Mouse (Mus musculus): ENCODE data around the gene Ly86. TPM values are rescaled to one million over a fixed set of nuclear protein-coding genes. Genes with fewer than 3 reads are reported as not detected.

Ly86 gene
- total and polyA plus RNA-seq, 3 experiments: not detected

GRCm38 (mm10) chr13:37438788-37439187, 93.8 kb downstream of the Ly86 start:
- no peak overlapping the region for H3K4me3 ChIP-seq (ENCODE audit: control insufficient read depth in 1 of 2, insufficient read depth in 1 of 2, low read depth in 2 of 2, low read length in 2 of 2)
- H3K27ac ChIP-seq (ENCODE audit: control insufficient read depth, low read depth, low read length): no peak overlapping the region
- TF ChIP-seq MEF2A (IDR thresholded peaks at IDR 0.05; ENCODE audit: extremely low read depth, insufficient replicate concordance, low read depth, low read length, poor library complexity, severe bottlenecking): no peak
- no peak for TF ChIP-seq CHD2 (IDR thresholded peaks at IDR 0.05; ENCODE audit: low read length)
- no peak for TF ChIP-seq USF1 (IDR thresholded peaks at IDR 0.05; ENCODE audit: low read depth, low read length)
- no peak for TF ChIP-seq TAL1 (IDR thresholded peaks at IDR 0.05; ENCODE audit: low read length)
- TF ChIP-seq CTCF (IDR thresholded peaks at IDR 0.05 in 2 of 3, conservative IDR thresholded peaks at IDR 0.05 in 1 of 3; ENCODE audit: control insufficient read depth in 1 of 3, insufficient read depth in 1 of 3, low read depth in 2 of 3, low read length in 3 of 3, poor library complexity in 1 of 3, severe bottlenecking in 1 of 3): no peak
- no peak for TF ChIP-seq POLR2AphosphoS2 (IDR thresholded peaks at IDR 0.05; ENCODE audit: low read length)
- TF ChIP-seq ZNF384 (IDR thresholded peaks at IDR 0.05; ENCODE audit: low read depth, low read length): no peak
- no peak for TF ChIP-seq RCOR1 (IDR thresholded peaks at IDR 0.05; ENCODE audit: low read depth, low read length)
- no peak for TF ChIP-seq TCF12 (IDR thresholded peaks at IDR 0.05; ENCODE audit: low read depth, low read length)
- no peak for TF ChIP-seq USF2 (IDR thresholded peaks at IDR 0.05; ENCODE audit: borderline replicate concordance in 1 of 2, insufficient read depth in 1 of 2, low read depth in 1 of 2, low read length in 2 of 2)
- no peak for TF ChIP-seq ZMIZ1 (IDR thresholded peaks at IDR 0.05; ENCODE audit: low read depth, low read length)
- TF ChIP-seq GATA1 (IDR thresholded peaks at IDR 0.05; ENCODE audit: low read depth, low read length): no peak
- no peak for TF ChIP-seq CHD1 (IDR thresholded peaks at IDR 0.05; ENCODE audit: low read depth, low read length)
- no peak for TF ChIP-seq NRF1 (IDR thresholded peaks at IDR 0.05; ENCODE audit: insufficient read depth, low read depth, low read length, poor library complexity, severe bottlenecking)
- no peak for TF ChIP-seq POLR2A (IDR thresholded peaks at IDR 0.05; ENCODE audit: control insufficient read depth in 1 of 2, insufficient read depth in 1 of 2, low read depth in 1 of 2, low read length in 2 of 2, poor library complexity in 1 of 2)
- TF ChIP-seq ELF1 (IDR thresholded peaks at IDR 0.05; ENCODE audit: low read depth, low read length): no peak
- TF ChIP-seq GABPA (IDR thresholded peaks at IDR 0.05; ENCODE audit: low read depth, low read length): no peak
- TF ChIP-seq BHLHE40 (IDR thresholded peaks at IDR 0.05; ENCODE audit: borderline replicate concordance, low read depth, low read length): no peak
- TF ChIP-seq RAD21 (IDR thresholded peaks at IDR 0.05; ENCODE audit: low read depth, low read length): no peak
- no peak for DNase-seq (ENCODE audit: low read depth, low spot score)
- peaks cover 0 to 3% of the 10 kb centered on the region in 2 experiments; a peak in 1 of 4 replicates for H3K36me3 ChIP-seq (ENCODE audit: control insufficient read depth in 1 of 2, insufficient read depth in 2 of 2, low read length in 2 of 2)
- peaks cover 0 to 5% of the 10 kb centered on the region in 2 experiments; a peak in 1 of 4 replicates for H3K4me1 ChIP-seq (ENCODE audit: control insufficient read depth in 1 of 2, insufficient read depth in 2 of 2, low read length in 2 of 2)
- H3K27me3 ChIP-seq (ENCODE audit: control insufficient read depth in 1 of 2, insufficient read depth in 2 of 2, low read length in 2 of 2): peaks cover 0 to 5% of the 10 kb centered on the region in 2 experiments; a peak in 2 of 4 replicates
- H3K9ac ChIP-seq (ENCODE audit: control insufficient read depth, low read depth, low read length, poor library complexity, severe bottlenecking): no peak overlapping the region
- no peaks in the 10 kb centered on the region for H3K79me2 ChIP-seq (ENCODE audit: control insufficient read depth, insufficient read depth, low read length, poor library complexity)
- H3K9me3 ChIP-seq (replicated peaks; ENCODE audit: insufficient read depth, low read length): no peaks in the 10 kb centered on the region

GRCm38 (mm10) chr13:37439477-37439876, 94.5 kb downstream of the Ly86 start:
- DNase-seq (ENCODE audit: low read depth, low spot score): no peak
- no peak overlapping the region for H3K4me3 ChIP-seq (ENCODE audit: control insufficient read depth in 1 of 2, insufficient read depth in 1 of 2, low read depth in 2 of 2, low read length in 2 of 2)
- no peaks in the 10 kb centered on the region for H3K79me2 ChIP-seq (ENCODE audit: control insufficient read depth, insufficient read depth, low read length, poor library complexity)
- no peak overlapping the region for H3K9ac ChIP-seq (ENCODE audit: control insufficient read depth, low read depth, low read length, poor library complexity, severe bottlenecking)
- TF ChIP-seq RAD21 (IDR thresholded peaks at IDR 0.05; ENCODE audit: low read depth, low read length) (no peak), NELFE (IDR thresholded peaks at IDR 0.05; ENCODE audit: low read depth, low read length) (no peak), HCFC1 (IDR thresholded peaks at IDR 0.05; ENCODE audit: low read depth, low read length) (no peak), POLR2AphosphoS5 (IDR thresholded peaks at IDR 0.05; ENCODE audit: borderline replicate concordance, low read depth, low read length) (no peak), E2F4 (IDR thresholded peaks at IDR 0.05; ENCODE audit: borderline replicate concordance, low read depth, low read length) (no peak), RCOR1 (IDR thresholded peaks at IDR 0.05; ENCODE audit: low read depth, low read length) (no peak)
- H3K27me3 ChIP-seq (ENCODE audit: control insufficient read depth in 1 of 2, insufficient read depth in 2 of 2, low read length in 2 of 2): peaks cover 0 to 5% of the 10 kb centered on the region in 2 experiments; a peak in 2 of 4 replicates
- H3K27ac ChIP-seq (ENCODE audit: control insufficient read depth, low read depth, low read length): no peak overlapping the region
- peaks cover 0 to 3% of the 10 kb centered on the region in 2 experiments; a peak in 1 of 4 replicates for H3K36me3 ChIP-seq (ENCODE audit: control insufficient read depth in 1 of 2, insufficient read depth in 2 of 2, low read length in 2 of 2)
- no peaks in the 10 kb centered on the region for H3K9me3 ChIP-seq (replicated peaks; ENCODE audit: insufficient read depth, low read length)
- H3K4me1 ChIP-seq (ENCODE audit: control insufficient read depth in 1 of 2, insufficient read depth in 2 of 2, low read length in 2 of 2): peaks cover 0 to 5% of the 10 kb centered on the region in 2 experiments; a peak in 1 of 4 replicates

Data from MEL (cell line).